Mouse (Mus musculus) limb, embryonic 14.5 days (tissue): ENCODE measurements at regions not wholly inside any gene's neighbourhood (a gene's known extent, or its start where the extent isn't known, plus 50 kb on each side); places are given as distances from the start of the nearest gene placed in this dataset.

Experiments
- ATAC-seq: fragments of 200-750 bp; cut with Nextera tagmentation; 2 replicates; pipeline ENCODE4 v1.8.0; 2017; ENCODE audit warnings: low read depth, moderate number of reproducible peaks, moderate TSS enrichment; ENCODE audit not compliant: low FRiP score
- DNase-seq: peaks from one replicate; pipeline ENCODE4 v3.0.0-alpha.2; 2015; ENCODE audit warnings: low spot score
- H3K27ac ChIP-seq: fragments of 300-500 bp; sonication (generic); replicated peaks from 2 replicates; pipeline ENCODE4 v1.5.1; 2014; ENCODE audit warnings: low read depth, mild to moderate bottlenecking, low read length, moderate library complexity, mixed read lengths
- H3K27me3 ChIP-seq: fragments of 300-500 bp; sonication (generic); 2 replicates; pipeline ENCODE4 v1.6.1; 2014; ENCODE audit warnings: low read length, mixed read lengths; ENCODE audit not compliant: control insufficient read depth, insufficient read depth
- H3K36me3 ChIP-seq: fragments of 300-500 bp; sonication (generic); 2 replicates; pipeline ENCODE4 v1.6.1; 2014; ENCODE audit warnings: mild to moderate bottlenecking, low read length, moderate library complexity, mixed read lengths; ENCODE audit not compliant: control insufficient read depth, insufficient read depth
- H3K4me1 ChIP-seq: fragments of 300-500 bp; sonication (generic); 2 replicates; pipeline ENCODE4 v1.6.1; 2014; ENCODE audit warnings: antibody characterized with exemption, low read length, mixed read lengths; ENCODE audit not compliant: control insufficient read depth, insufficient read depth
- H3K4me2 ChIP-seq: fragments of 300-500 bp; sonication (generic); replicated peaks from 2 replicates; pipeline ENCODE4 v1.6.1; 2014; ENCODE audit warnings: low read depth, mild to moderate bottlenecking, low read length, moderate library complexity; ENCODE audit not compliant: severe bottlenecking
- H3K4me3 ChIP-seq: fragments of 300-500 bp; sonication (generic); replicated peaks from 2 replicates; pipeline ENCODE4 v1.5.1; 2014; ENCODE audit warnings: low read length
- H3K9ac ChIP-seq: fragments of 300-500 bp; sonication (generic); 2 replicates; pipeline ENCODE4 v1.6.1; 2014; ENCODE audit warnings: mild to moderate bottlenecking, low read depth, low read length, moderate library complexity; ENCODE audit not compliant: severe bottlenecking
- H3K9me3 ChIP-seq: fragments of 300-500 bp; sonication (generic); 2 replicates; pipeline ENCODE4 v1.6.1; 2016; ENCODE audit warnings: low read length; ENCODE audit not compliant: control insufficient read depth
- POLR2A ChIP-seq: fragments of 200-500 bp; IDR thresholded peaks from 2 replicates; pipeline ENCODE4 v1.8.0; 2012; ENCODE audit warnings: inconsistent platforms, mild to moderate bottlenecking, moderate library complexity, borderline replicate concordance; ENCODE audit not compliant: insufficient read depth, insufficient read length; ENCODE audit errors: extremely low read depth
- WGBS: fragments of 180-500 bp; shearing (Covaris S2); extraction: QIAGEN DNeasy Blood & Tissue Kit; methylation state at CpG from one replicate; pipeline ENCODE4 v1.1.7; 2014; 5-methylcytosine and 5-hydroxymethylcytosine counted together

DNA sequence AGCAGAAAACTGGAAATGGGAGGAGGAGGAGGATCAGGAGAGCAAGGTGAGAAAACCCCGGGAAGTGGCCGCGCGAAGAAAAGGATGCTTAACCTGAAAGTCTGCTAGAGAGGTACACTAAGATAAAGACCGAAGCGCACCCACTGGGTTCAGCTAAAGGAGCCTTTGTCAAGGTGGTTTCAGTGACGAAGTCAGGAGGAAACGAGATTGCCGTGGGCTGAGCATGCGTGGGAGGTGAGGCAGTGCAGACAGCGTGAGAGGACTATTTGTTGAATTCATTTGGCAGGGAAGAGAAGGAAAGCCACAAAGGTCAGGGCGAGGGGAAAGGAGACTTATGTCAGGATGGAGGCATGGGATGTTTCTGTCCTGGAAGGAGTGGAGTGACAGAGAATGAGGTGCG lies 90.2 kb downstream of the Klf4 start:
- Histone ChIP-seq H3K4me1 (no peaks in the 10 kb centered on the region), H3K9me3 (no peaks in the 10 kb centered on the region), H3K27ac (no peak overlapping the region), H3K9ac (no peak overlapping the region), H3K36me3 (no peaks in the 10 kb centered on the region), H3K27me3 (no peaks in the 10 kb centered on the region), H3K4me3 (no peak overlapping the region), H3K4me2 (no peak overlapping the region)
- DNase-seq (no peak), ATAC-seq (no peak)
- no peak for TF ChIP-seq POLR2A
- WGBS, result 73% methylated on average over 13 of the region's 13 CpGs
